Mouse (Mus musculus): ENCODE measurements at regions not wholly inside any gene's neighbourhood (a gene's known extent, or its start where the extent isn't known, plus 50 kb on each side); places are given as distances from the start of the nearest gene placed in this dataset.

DNA sequence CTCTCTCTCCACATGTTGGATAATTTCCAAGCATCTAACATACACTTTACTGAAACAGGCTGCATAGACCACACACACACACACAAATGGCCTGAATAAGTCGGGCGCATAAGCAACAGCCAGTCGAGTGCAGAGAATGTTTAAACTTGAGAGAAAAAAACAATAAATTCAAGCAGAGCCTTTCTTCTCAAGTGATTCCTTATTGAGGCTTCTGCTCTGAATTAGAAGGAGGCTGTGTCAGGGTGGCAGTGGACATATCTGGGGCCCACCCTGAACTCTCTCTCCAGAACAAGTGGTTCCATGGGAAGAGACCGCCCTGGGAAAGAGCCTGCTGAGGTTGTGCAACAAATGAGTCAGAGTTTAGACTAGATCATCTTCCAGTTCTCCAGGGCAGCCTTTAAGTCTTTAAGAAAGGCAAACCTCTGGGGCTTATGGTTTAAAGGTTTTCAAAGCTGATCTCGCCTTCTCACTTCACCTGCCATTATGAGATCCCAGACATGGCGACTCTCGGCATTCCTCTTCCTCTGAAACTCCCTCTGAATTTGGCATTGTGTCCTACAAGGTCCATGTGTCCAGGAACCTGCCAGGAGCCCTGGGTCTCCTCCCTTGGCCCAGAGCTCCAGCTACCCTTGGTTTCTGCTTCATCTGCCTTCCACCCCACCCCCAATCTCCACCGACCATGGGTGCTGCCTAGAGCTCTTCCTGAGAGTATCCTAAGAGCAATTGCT, 445.3 kb downstream of the Wdr11 start:
- H3K9me3 ChIP-seq (replicated peaks), result no peaks in the 10 kb centered on the region
- H3K27ac ChIP-seq, result no peak overlapping the region
- no peaks in the 10 kb centered on the region for H3K4me1 ChIP-seq
- no peak overlapping the region for H3K4me3 ChIP-seq
- no peaks in the 10 kb centered on the region for H3K36me3 ChIP-seq
- WGBS (ENCODE audit: insufficient replicate concordance), result 74% methylated on average over 8 of the region's 8 CpGs
- H3K9ac ChIP-seq, result no peak overlapping the region
- ATAC-seq, result no peak
- H3K4me2 ChIP-seq, result no peak overlapping the region
- no peaks in the 10 kb centered on the region for H3K27me3 ChIP-seq (replicated peaks)

DNA sequence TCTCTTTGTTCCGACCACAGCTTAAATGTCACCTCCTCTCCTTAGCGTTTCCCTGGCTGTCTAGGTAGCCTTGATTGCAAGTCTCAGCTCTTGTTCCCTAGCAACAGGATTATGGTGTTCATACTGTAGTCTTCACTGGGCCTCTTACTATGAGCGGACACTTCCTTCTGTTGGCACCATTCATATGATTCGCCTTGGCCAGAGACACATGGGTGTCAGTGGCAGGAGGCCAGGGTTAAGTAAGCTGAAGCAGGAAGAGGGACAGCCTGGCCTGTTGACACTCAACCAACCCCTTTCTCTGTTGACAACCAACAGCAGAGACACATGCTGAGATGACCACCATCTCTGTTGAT, 445.9 kb downstream of the Wdr11 start:
- Histone ChIP-seq H3K4me2 (no peak overlapping the region), H3K9me3 (replicated peaks) (no peaks in the 10 kb centered on the region), H3K27ac (no peak overlapping the region), H3K9ac (no peak overlapping the region), H3K27me3 (replicated peaks) (no peaks in the 10 kb centered on the region), H3K4me3 (no peak overlapping the region), H3K4me1 (no peaks in the 10 kb centered on the region), H3K36me3 (no peaks in the 10 kb centered on the region)
- ATAC-seq, result no peak
- 57% methylated on average over 4 of the region's 4 CpGs for WGBS (ENCODE audit: insufficient replicate concordance)

DNA sequence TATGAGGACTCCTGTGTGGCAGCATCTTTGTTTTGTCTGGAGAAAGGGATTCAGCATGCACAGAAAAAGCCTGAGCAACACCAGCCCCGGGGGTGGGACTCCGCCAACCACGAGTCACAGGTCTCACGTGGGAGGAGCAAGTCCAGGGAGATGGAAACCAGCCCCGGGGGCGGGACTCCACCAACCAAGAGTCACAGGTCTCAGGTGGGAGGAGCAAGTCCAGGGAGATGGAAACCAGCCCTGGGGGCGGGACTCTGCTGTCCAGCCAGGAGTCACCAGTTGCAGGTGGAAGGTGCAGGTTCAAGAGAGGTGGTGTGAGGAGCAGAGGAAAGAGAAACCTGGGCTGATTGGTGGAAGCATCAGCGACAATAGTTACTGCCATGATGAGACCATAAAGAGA, 448.9 kb downstream of the Wdr11 start:
- Histone ChIP-seq H3K9me3 (replicated peaks) (no peaks in the 10 kb centered on the region), H3K27me3 (replicated peaks) (no peaks in the 10 kb centered on the region), H3K27ac (no peak overlapping the region), H3K9ac (no peak overlapping the region), H3K4me2 (no peak overlapping the region), H3K4me1 (no peaks in the 10 kb centered on the region), H3K36me3 (no peaks in the 10 kb centered on the region), H3K4me3 (no peak overlapping the region)
- WGBS (ENCODE audit: insufficient replicate concordance), result 60% methylated on average over 8 of the region's 8 CpGs
- ATAC-seq, result no peak

DNA sequence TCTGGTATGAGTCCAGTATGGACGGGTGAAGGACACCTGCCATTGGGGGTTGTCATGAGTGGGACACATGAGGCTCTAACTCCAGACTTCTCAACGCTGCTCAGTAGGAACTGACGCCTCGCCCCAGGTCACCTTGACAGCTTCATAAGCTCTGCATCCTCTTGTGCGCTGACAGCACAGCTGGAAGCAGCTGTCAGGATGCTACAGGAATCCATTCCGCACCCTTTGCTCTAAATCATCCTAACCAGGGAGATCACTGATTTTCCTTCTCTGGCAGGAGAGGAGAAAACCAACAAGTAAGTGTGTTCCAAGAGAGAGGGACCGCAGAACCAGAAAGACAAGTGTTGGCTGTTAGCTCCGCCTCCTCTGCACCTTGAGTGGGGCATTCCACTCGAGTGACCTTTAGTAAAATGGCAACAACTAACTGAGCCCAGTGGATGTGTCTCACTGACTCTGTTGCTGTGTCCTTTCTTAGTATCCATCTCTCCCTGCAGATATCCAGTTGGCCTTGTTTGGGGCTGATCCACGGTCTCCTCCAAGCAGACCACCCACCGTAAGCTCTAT, 449.8 kb downstream of the Wdr11 start:
- 74% methylated on average over 11 of the region's 11 CpGs for WGBS (ENCODE audit: insufficient replicate concordance)
- Histone ChIP-seq H3K27me3 (replicated peaks) (no peaks in the 10 kb centered on the region), H3K4me2 (no peak overlapping the region), H3K4me3 (no peak overlapping the region), H3K9me3 (replicated peaks) (no peaks in the 10 kb centered on the region), H3K4me1 (no peaks in the 10 kb centered on the region), H3K36me3 (no peaks in the 10 kb centered on the region), H3K9ac (no peak overlapping the region), H3K27ac (no peak overlapping the region)
- no peak for ATAC-seq

DNA sequence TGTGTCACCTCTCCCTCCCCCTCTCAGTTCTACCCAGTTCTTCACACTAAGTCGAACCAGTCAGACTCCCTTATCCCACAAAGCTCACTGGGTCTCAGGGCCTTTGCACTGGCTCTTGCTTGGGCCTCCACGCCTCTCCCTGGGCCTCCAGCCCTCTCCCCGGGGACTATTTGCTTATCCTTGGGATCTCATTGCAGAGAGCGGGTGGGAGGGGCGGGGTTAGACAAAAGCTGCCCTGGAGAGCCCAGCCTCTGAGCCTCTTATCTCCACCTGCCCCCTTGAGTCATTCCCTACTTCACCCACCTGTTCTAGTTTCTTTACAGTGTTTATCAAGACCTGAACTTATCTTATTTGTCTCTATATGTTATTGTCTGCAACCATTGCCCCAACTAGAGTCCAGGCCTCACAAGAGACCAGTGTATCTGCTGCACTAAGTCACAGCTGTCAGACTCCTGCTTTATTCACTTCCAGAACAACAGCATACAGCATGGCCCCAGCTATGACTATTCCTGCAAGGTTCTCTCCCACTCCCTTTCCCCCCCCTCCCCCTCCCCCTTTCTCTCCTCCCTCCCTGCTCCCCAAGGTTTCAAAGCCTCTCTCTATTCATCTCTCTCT, 450.7 kb downstream of the Wdr11 start:
- no peak for ATAC-seq

DNA sequence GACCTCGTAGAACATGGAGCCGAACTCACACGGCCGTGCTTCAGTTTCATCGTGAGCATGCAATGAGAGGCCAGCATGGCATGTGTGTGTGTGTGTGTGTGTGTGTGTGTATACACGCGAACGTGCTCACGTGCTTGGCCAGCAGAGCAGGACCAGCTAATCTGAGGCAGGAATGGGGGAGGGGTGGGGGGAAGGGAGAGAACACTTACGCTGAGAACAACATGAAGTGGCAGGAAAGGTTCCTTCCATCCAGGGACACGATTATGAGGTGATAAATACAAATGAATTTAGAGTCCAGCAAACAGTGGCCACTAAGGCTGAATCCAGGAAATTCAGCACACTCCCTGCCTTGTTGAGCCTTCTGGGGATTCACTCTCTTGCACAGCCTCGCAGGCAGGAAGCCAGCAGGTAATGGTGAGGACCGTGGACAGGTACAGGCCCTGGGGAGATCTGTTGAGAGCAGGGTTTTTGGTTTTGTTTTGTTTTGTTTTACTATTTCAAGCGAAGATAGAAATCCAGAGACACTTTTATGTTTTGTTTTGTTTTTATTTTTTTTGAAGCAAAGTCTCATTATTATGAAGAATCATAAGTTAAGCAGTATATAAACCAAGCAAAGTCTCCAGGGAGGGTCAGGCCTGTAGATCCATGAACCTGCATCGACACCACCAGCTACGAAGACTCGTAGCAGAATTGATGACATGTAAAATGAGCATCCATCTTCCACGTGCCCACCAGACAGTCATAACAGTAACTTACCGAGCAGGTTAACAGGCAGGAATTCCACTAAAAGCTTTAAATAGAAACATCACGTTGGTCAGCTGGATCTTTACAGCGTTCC, 452.0 kb downstream of the Wdr11 start:
- H3K36me3 ChIP-seq, result no peaks in the 10 kb centered on the region
- no peaks in the 10 kb centered on the region for H3K9me3 ChIP-seq (replicated peaks)
- H3K4me2 ChIP-seq, result no peak overlapping the region
- H3K27ac ChIP-seq, result no peak overlapping the region
- H3K9ac ChIP-seq, result no peak overlapping the region
- no peaks in the 10 kb centered on the region for H3K27me3 ChIP-seq (replicated peaks)
- H3K4me3 ChIP-seq, result no peak overlapping the region
- ATAC-seq, result no peak
- H3K4me1 ChIP-seq, result no peaks in the 10 kb centered on the region
- WGBS (ENCODE audit: insufficient replicate concordance), result 63% methylated on average over 21 of the region's 21 CpGs

More for the DNA sequence above, 450.7 kb downstream of the Wdr11 start:
- WGBS (ENCODE audit: insufficient replicate concordance), result 37% methylated on average over 5 of the region's 5 CpGs
- Histone ChIP-seq H3K36me3 (no peaks in the 10 kb centered on the region), H3K27ac (no peak overlapping the region), H3K27me3 (replicated peaks) (no peaks in the 10 kb centered on the region), H3K4me2 (no peak overlapping the region), H3K9me3 (replicated peaks) (no peaks in the 10 kb centered on the region), H3K4me1 (no peaks in the 10 kb centered on the region), H3K4me3 (no peak overlapping the region), H3K9ac (no peak overlapping the region)

DNA sequence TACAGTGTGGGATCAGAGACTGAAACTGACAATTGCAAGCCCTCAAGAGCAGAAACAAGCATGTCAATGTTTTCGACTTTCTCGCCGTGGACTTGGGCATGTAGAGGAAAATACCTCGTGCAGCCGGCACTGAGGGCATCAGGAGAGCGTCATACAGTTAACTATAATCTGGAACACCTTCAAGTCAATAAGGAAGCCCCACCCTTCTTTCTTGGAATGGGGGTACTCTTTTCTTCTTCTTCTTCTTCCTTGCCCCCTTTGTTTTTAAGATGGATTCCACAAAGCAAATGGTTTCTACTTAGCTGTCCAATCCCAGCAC, 452.5 kb downstream of the Wdr11 start:
- no peaks in the 10 kb centered on the region for H3K4me1 ChIP-seq
- no peak overlapping the region for H3K27ac ChIP-seq
- WGBS (ENCODE audit: insufficient replicate concordance), result 82% methylated on average over 6 of the region's 6 CpGs
- no peak overlapping the region for H3K9ac ChIP-seq
- no peak for ATAC-seq
- H3K4me3 ChIP-seq, result no peak overlapping the region
- H3K36me3 ChIP-seq, result no peaks in the 10 kb centered on the region
- no peak overlapping the region for H3K4me2 ChIP-seq
- no peaks in the 10 kb centered on the region for H3K27me3 ChIP-seq (replicated peaks)
- no peaks in the 10 kb centered on the region for H3K9me3 ChIP-seq (replicated peaks)

DNA sequence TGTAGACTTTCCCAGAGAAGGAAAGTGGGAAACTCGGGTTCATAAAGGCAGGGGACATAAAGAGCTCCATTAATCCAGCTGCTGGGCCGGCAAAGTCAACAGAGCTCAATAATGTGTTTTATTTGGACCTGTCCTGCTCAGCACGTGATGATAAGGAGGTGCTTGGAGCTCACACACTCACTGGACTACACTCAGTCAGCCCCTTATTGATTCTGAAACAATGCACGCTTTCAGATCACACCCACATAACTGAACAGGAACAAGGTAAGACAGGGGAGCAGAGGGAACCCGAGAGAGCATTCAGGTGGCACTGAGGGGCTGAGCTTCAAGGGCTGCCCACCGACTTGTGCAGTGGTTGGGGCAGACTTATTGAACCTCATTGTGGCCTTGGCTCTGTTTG, 452.9 kb downstream of the Wdr11 start:
- no peak for ATAC-seq
- Histone ChIP-seq H3K4me1 (no peaks in the 10 kb centered on the region), H3K27ac (no peak overlapping the region)

DNA sequence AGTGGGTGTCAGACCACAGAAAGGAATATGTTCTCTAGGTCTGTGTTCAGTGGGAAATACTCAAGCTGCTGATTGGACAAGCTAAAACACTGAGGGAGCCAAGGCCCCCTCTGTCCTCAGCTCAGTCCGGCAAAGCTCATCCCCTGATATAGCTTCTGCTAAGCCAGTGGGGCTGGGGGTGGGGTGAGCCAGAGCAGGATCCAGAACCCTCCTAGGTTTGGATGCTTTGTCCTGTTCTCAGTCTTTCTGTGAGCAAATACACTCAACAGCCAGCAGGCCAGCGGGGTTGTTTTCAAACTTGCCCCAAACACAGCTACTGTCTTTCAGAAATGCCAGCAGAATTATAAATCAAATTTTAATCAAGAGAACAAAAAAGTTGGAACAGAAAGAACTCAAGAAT, 454.4 kb downstream of the Wdr11 start:
- WGBS (ENCODE audit: insufficient replicate concordance), result 51% methylated on average over 2 of the region's 2 CpGs
- H3K9ac ChIP-seq, result no peak overlapping the region
- H3K4me3 ChIP-seq, result no peak overlapping the region
- no peaks in the 10 kb centered on the region for H3K27me3 ChIP-seq (replicated peaks)
- H3K27ac ChIP-seq, result no peak overlapping the region
- no peak overlapping the region for H3K4me2 ChIP-seq
- H3K36me3 ChIP-seq, result no peaks in the 10 kb centered on the region
- H3K9me3 ChIP-seq (replicated peaks), result no peaks in the 10 kb centered on the region
- no peak for ATAC-seq
- H3K4me1 ChIP-seq, result no peaks in the 10 kb centered on the region

More for the DNA sequence above, 452.9 kb downstream of the Wdr11 start:
- Histone ChIP-seq H3K4me2 (no peak overlapping the region), H3K27me3 (replicated peaks) (no peaks in the 10 kb centered on the region), H3K9me3 (replicated peaks) (no peaks in the 10 kb centered on the region), H3K9ac (no peak overlapping the region), H3K36me3 (no peaks in the 10 kb centered on the region), H3K4me3 (no peak overlapping the region)
- 49% methylated on average over 6 of the region's 6 CpGs for WGBS (ENCODE audit: insufficient replicate concordance)

DNA sequence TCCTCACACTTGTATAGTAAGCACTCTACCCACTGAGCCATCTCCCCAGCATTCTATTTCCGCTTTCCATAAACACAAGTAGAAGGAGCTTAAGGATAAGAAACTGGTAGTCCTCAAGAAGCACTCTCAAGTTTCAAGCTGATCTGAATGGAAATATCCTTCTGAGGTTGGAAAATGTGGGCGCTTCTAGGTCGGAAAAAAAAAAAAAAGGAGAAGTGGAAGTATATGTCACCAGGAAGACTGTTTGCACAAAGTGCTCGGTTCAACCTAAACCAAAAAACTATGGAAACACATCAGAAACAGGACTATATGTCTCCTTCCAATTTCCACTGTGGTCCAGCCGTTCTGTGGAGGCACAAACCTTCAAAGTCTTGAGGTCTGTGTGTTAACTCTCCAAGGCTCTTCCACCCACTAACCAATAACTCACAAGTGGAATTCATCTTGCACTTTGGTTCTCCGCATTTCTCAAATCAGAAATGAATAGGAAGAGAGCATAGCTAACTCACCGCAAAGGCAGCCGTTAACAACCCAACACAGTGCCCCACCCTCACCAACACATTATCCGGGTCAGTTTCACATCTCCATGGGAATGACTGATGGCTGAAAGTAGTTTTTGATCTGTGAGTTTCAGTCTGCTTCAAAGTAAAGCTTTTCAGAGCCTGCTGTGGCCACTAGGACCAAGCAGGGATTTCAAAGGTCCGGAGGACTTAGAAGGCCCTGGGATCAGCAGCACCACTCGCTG, 455.8 kb downstream of the Wdr11 start:
- H3K4me1 ChIP-seq, result no peaks in the 10 kb centered on the region
- H3K27ac ChIP-seq, result peak overlapping the region; percentile 40; the same call in 1 of the 2 replicates
- no peaks in the 10 kb centered on the region for H3K36me3 ChIP-seq
- H3K27me3 ChIP-seq (replicated peaks), result no peaks in the 10 kb centered on the region
- no peak overlapping the region for H3K4me2 ChIP-seq
- H3K9ac ChIP-seq, result no peak overlapping the region
- 62% methylated on average over 11 of the region's 11 CpGs for WGBS (ENCODE audit: insufficient replicate concordance)
- H3K4me3 ChIP-seq, result no peak overlapping the region
- no peaks in the 10 kb centered on the region for H3K9me3 ChIP-seq (replicated peaks)
- ATAC-seq, result no peak

DNA sequence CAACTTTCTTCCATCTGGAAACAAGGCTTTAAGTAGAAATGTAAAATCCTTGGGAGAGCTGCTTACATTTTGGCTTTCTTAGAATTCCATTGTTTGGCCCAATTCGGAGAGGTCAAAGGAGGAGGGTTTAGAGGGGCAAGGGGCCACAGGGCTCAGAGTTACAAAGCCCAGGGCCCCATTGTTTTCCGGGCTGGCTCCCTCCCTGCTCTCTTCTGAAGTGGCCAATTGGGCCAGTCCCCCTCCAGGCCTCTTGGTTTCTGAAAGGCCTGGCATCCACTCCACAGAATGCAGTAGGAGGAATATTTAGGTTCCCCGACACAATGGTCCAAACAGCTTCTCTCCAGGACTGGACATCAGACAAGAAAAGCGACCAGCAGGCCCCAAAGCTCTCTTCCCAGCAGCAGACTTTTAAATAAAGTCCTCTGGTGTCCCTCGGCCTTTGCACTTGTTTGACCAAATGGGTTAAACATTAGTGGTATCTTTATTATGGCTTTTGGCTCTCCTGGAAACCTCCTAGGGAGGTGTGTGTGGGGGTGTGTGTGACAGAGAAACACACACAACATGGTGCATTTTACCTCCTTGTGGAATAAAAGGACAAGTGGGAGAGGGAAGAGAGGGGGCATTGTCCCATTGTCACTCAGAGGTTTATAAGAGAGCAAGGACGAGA, 456.6 kb downstream of the Wdr11 start:
- no peaks in the 10 kb centered on the region for H3K27me3 ChIP-seq (replicated peaks)
- H3K4me3 ChIP-seq, result no peak overlapping the region
- H3K4me1 ChIP-seq, result no peaks in the 10 kb centered on the region
- H3K9me3 ChIP-seq (replicated peaks), result no peaks in the 10 kb centered on the region
- no peak for ATAC-seq
- H3K4me2 ChIP-seq, result no peak overlapping the region
- no peak overlapping the region for H3K9ac ChIP-seq
- no peaks in the 10 kb centered on the region for H3K36me3 ChIP-seq
- H3K27ac ChIP-seq, result peak overlapping the region; percentile 40; the same call in 1 of the 2 replicates
- 47% methylated on average over 6 of the region's 6 CpGs for whole genome bisulfite sequencing (ENCODE audit: insufficient replicate concordance)
